Mouse (Mus musculus): ENCODE data around the gene Lin37. TPM values are rescaled to one million over a fixed set of nuclear protein-coding genes. Genes with fewer than 3 reads are reported as not detected.

Gene Lin37
- polyA plus RNA-seq, 1 experiment from 2014 or later = 60.9 TPM

GRCm38 (mm10) chr7:30593579-30594509, 34.2 kb upstream of the Lin37 start:
- H3K9me3 ChIP-seq = no peaks in the 10 kb centered on the region
- H3K27ac ChIP-seq (replicated peaks) = no peak overlapping the region
- H3K4me1 ChIP-seq (replicated peaks) = peaks cover 8% of the 10 kb centered on the region
- no peak for ATAC-seq (ENCODE audit: low read depth)
- 70% methylated on average over 10 of the region's 10 CpGs for WGBS
- H3K4me3 ChIP-seq = no peak overlapping the region
- 0 out of 2 replicates have a peak overlapping the region, but pooled peaks have one; percentile 26 for H3K9ac ChIP-seq
- no peak overlapping the region for H3K4me2 ChIP-seq
- H3K27me3 ChIP-seq = no peaks in the 10 kb centered on the region; the same call in 1 of the 2 replicates
- H3K36me3 ChIP-seq = no peaks in the 10 kb centered on the region

DNA sequence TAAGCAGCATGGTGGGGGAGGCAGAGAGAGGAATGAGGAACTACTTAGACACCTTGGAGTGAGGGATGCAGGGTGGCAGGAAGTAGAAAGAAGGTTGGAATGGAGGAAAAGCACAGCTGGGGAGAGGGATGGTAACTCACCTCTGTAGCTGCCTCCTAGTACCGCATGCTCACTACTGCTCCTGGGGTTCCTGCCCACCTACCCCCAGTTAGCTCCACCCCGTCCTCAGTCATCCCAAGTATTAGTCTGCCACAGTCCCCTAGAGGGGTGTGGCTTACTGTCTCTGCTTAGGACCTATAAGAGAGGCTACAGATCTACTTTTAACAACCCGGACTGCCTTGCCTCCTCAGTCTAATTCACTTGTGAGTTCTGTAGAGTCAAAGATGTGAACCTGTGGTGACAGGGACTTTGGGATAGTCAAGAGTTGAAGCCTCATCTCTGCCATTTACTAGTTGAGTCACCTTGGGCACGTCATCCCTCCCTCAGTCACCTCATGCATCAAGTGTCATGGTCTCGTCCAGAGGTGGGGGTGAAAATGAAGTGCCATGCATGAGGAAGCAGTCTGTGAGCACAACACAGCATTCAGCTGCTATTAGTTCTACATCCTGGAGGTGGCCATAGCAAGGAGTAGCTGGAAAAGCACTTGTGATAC, 33.3 kb upstream of the Lin37 start:
- 0 out of 2 replicates have a peak overlapping the region, but pooled peaks have one; percentile 26 for H3K9ac ChIP-seq
- WGBS = 64% methylated on average over 5 of the region's 5 CpGs
- ATAC-seq (ENCODE audit: low read depth) = no peak
- peaks cover 8% of the 10 kb centered on the region for H3K4me1 ChIP-seq (replicated peaks)
- no peaks in the 10 kb centered on the region; the same call in 1 of the 2 replicates for H3K27me3 ChIP-seq
- no peaks in the 10 kb centered on the region for H3K9me3 ChIP-seq
- no peak overlapping the region for H3K4me3 ChIP-seq
- no peak overlapping the region for H3K4me2 ChIP-seq
- H3K36me3 ChIP-seq = no peaks in the 10 kb centered on the region
- no peak overlapping the region for H3K27ac ChIP-seq (replicated peaks)

DNA sequence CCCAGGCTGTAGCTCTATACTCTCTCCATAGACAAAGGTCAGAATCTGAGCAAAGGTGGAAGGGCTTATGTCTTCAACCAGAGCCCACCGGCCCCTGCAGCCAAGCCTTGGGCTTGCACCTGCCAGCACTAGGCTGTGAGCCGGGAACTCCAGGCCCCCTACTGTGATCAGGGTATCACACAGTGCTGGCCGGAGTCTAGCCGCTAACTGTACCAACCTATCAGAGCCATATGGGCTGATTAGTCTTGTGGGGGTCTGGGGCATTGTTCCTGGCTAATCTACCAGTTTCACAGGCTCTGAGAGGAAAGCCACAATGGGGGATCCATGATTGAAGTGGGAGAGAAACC, 31.9 kb upstream of the Lin37 start:
- H3K9ac ChIP-seq = peak overlapping the region; percentile 34; the same call in 1 of the 2 replicates
- no peaks in the 10 kb centered on the region for H3K9me3 ChIP-seq
- H3K4me1 ChIP-seq (replicated peaks) = peaks cover 20% of the 10 kb centered on the region
- H3K27me3 ChIP-seq = no peaks in the 10 kb centered on the region; the same call in 1 of the 2 replicates
- peaks cover 2% of the 10 kb centered on the region for H3K36me3 ChIP-seq
- 36% methylated on average over 4 of the region's 4 CpGs for WGBS
- no peak overlapping the region for H3K27ac ChIP-seq (replicated peaks)
- no peak overlapping the region for H3K4me2 ChIP-seq
- no peak for ATAC-seq (ENCODE audit: low read depth)
- no peak overlapping the region for H3K4me3 ChIP-seq

DNA sequence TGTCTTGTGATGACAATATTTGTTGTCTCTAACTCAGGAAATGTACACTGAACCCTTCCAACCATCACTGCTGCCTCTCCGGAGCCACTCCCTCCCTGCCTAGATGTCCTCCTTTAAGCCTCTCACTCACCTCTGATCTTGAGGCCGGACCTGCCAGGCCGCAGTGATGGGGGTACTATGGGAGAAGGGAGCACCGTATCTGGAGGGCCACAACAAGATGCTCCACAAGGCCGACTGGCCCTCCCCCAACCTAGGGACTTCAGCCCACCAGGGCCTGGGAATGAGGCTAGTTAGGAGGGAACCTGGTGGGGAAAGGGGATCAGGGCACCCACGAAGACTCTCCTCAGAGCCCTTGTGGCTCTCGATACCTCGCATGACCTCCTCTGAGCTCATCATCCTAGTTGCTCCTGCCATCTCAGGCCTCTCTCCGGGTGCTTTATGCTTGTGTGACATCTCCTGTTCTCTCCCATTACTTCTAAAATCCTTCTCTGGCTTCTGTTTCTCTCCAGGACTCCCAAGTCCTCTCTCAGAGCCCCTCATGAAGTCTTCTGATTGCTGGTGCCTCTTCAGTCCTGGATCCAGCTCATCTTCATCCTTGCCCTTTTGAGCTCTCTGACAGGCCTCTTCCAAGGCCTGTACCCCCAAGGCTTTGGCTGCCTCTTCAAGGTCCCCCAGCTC, 31.4 kb upstream of the Lin37 start:
- 90% methylated on average over 9 of the region's 9 CpGs for WGBS
- Histone ChIP-seq H3K4me2 (no peak overlapping the region), H3K4me1 (replicated peaks) (peaks cover 24% of the 10 kb centered on the region), H3K9me3 (no peaks in the 10 kb centered on the region), H3K9ac (peak overlapping the region; percentile 34; the same call in 1 of the 2 replicates), H3K36me3 (peaks cover 7% of the 10 kb centered on the region), H3K4me3 (no peak overlapping the region), H3K27ac (replicated peaks) (no peak overlapping the region), H3K27me3 (no peaks in the 10 kb centered on the region; the same call in 1 of the 2 replicates)
- no peak for ATAC-seq (ENCODE audit: low read depth)

GRCm38 (mm10) chr7:30589435-30590301, 30.0 kb upstream of the Lin37 start:
- Histone ChIP-seq H3K4me1 (replicated peaks) (peaks cover 24% of the 10 kb centered on the region), H3K9ac (peak overlapping the region; percentile 99), H3K4me3 (peak overlapping the region; percentile 99), H3K27me3 (no peaks in the 10 kb centered on the region), H3K4me2 (peak overlapping the region; percentile 98), H3K9me3 (no peaks in the 10 kb centered on the region), H3K36me3 (peaks cover 21% of the 10 kb centered on the region), H3K27ac (replicated peaks) (peak overlapping the region; percentile 96)
- peak; percentile 77 for ATAC-seq (ENCODE audit: low read depth)
- 27% methylated on average over 40 of the region's 40 CpGs for WGBS

DNA sequence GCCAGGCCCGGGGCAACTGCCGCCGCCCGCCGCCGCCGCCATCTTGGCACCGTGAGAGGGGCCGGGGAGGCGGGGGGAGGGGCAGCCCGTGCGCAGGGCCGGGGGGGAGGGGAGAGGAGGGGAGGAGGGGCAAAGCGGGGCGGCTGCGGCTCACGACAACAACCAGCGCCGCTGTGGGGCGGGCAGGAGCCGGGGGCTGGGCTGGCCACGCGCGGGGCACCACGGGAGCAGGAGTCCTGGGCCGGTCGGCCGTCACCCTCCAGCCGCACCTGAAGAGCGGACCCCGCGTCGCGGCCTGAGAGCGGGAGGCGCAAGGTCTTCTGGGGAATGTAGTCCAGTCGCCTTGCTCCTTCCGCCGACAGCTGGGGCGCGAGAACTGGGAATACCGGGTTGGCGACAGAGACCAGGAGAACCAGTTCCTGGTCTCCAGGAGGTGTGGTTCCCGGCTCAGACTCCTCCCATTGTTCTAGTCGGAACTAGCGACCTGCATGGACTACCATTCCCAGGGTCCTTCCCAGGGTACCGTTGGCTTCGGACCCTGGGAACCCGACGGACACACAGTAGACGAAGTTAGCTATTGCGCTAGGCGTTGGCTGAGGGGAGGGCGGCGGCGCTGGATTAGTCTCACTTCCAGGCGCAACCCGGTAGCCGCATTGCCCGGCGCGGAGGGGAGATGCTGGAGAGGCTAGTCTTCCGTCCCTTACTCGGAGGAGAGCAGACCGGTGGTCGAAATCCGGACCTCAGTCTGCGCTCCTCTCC, 29.2 kb upstream of the Lin37 start, which contains the start of gene Kmt2b:
TSS of gene Kmt2b (minus strand) at position 51 of the 759 bp plus-strand sequence.
- Histone ChIP-seq H3K36me3 (peaks cover 29% of the 10 kb centered on the region), H3K4me1 (replicated peaks) (peaks cover 24% of the 10 kb centered on the region), H3K27ac (replicated peaks) (peak within 1 kb of the TSS; percentile 96), H3K9ac (peak within 1 kb of the TSS; percentile 99), H3K27me3 (no peaks in the 10 kb centered on the region), H3K4me3 (peak within 1 kb of the TSS; percentile 99), H3K9me3 (no peaks in the 10 kb centered on the region), H3K4me2 (peak within 1 kb of the TSS; percentile 98)
- peak; percentile 96 for ATAC-seq (ENCODE audit: low read depth)
- under 1% methylated on average over 47 of the region's 68 CpGs for WGBS

DNA sequence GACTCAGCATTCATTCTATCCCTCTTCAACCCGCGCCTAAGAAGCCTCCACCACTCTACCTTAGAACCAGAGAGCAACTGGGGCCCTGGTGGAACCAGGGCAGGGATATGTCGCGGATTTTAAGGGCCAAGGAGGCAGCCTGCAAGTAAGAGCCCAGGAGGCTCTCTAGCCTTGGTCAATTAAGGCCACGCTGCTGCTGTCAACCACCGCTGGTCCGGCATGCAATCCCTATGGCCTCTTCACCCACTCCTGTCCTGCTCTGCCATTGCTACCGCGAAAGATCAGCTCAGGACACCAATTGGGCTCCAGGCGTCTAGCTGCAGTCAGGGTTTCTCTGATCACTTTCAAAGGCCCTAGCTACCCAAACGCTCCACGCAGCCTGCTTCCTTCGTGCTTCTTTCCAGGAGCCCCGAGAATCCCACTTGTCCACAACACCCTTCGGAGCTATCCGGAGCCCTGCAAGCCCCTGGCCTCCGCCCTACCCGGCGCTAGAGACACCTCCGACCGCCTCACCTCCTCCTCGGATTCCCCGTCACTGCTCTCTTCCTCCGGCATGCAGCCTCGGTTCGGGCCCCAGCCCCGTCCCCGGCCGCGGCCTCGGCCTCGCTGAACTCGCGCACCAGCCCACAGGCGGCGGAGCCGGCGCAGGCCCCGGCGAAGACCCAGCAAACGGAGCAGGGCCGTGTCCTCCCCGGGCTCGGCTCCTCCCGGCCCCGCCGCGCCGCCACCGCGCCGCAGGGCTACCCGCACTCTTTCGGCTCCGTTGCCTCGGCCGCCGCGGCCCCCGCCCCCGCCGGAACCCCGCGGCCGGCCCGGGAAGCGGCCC, 28.4 kb upstream of the Lin37 start:
- WGBS = under 1% methylated on average over 45 of the region's 67 CpGs
- Histone ChIP-seq H3K9me3 (no peaks in the 10 kb centered on the region), H3K27me3 (no peaks in the 10 kb centered on the region), H3K9ac (peak overlapping the region; percentile 99), H3K4me1 (replicated peaks) (peaks cover 24% of the 10 kb centered on the region), H3K4me2 (peak overlapping the region; percentile 98), H3K4me3 (peak overlapping the region; percentile 99), H3K27ac (replicated peaks) (peak overlapping the region; percentile 96), H3K36me3 (peaks cover 37% of the 10 kb centered on the region)
- peak; percentile 41 for ATAC-seq (ENCODE audit: low read depth)

- peak overlapping the region; percentile 99 for H3K9ac ChIP-seq
- H3K4me2 ChIP-seq = peak overlapping the region; percentile 98
- WGBS = 91% methylated on average over 28 of the region's 28 CpGs
- no peaks in the 10 kb centered on the region for H3K9me3 ChIP-seq
- peaks cover 24% of the 10 kb centered on the region for H3K4me1 ChIP-seq (replicated peaks)
- H3K27me3 ChIP-seq = no peaks in the 10 kb centered on the region
- H3K4me3 ChIP-seq = peak overlapping the region; percentile 99; the same call in 1 of the 2 replicates
- H3K36me3 ChIP-seq = peaks cover 52% of the 10 kb centered on the region
- H3K27ac ChIP-seq (replicated peaks) = no peak overlapping the region
- no peak for ATAC-seq (ENCODE audit: low read depth)
These were observed 26.9 kb upstream of the Lin37 start for GRCm38 (mm10) chr7:30586455-30587020.

DNA sequence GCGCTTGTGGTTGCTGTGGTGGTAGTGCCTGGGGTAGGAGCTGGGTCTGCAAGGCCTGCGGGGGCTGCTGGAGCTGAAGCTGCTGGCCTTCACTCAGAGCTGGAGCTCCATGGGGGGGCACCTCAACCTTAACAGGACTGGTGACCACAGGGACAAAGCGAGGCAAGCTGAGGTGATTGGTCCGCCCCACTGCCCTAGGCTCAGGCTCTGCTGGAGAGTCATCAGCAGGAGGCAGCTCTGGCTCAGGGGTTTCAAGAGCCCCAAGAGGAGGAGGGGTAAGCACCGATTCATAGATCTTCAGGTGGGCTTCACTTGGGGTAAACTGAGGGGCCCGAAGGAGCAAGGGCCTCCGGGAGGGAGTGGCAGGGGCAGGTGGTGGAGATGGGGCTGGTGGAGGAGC, 25.5 kb upstream of the Lin37 start:
- Histone ChIP-seq H3K36me3 (peaks cover 66% of the 10 kb centered on the region), H3K4me1 (replicated peaks) (peaks cover 23% of the 10 kb centered on the region), H3K27me3 (no peaks in the 10 kb centered on the region), H3K9ac (no peak overlapping the region), H3K27ac (replicated peaks) (no peak overlapping the region), H3K9me3 (no peaks in the 10 kb centered on the region), H3K4me2 (no peak overlapping the region), H3K4me3 (no peak overlapping the region)
- 98% methylated on average over 7 of the region's 7 CpGs for WGBS
- ATAC-seq (ENCODE audit: low read depth) = no peak

GRCm38 (mm10) chr7:30584339-30584738, 24.7 kb upstream of the Lin37 start:
- no peak overlapping the region for H3K27ac ChIP-seq (replicated peaks)
- H3K27me3 ChIP-seq = no peaks in the 10 kb centered on the region
- H3K9me3 ChIP-seq = no peaks in the 10 kb centered on the region
- no peak overlapping the region for H3K9ac ChIP-seq
- ATAC-seq (ENCODE audit: low read depth) = no peak
- no peak overlapping the region for H3K4me3 ChIP-seq
- H3K4me1 ChIP-seq (replicated peaks) = peaks cover 16% of the 10 kb centered on the region
- H3K4me2 ChIP-seq = no peak overlapping the region
- 93% methylated on average over 10 of the region's 10 CpGs for WGBS
- peaks cover 74% of the 10 kb centered on the region for H3K36me3 ChIP-seq
